In the genomic region with DNA sequence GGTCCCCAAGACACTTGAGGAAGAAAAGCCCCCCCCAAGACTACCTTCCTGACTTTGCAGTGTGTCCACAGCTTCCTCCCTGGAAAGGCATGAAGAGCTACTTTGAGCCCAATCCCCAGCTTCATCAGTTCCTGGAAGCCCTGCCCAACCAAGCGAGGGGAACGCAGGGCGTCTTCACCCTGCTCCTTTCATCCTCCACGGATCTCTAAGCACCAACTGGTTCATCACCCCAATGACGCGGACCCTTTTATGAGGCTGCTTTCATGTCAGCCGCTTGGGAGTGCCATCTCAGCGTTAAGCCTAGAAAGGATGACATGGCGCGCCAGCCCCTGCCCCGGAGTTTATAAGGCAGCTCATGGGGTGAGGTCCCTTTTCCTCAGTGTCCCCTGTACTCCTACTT, we compare ENCODE assay signal across 8 mouse cellular contexts. TPM values are rescaled to one million over a fixed set of nuclear protein-coding genes. Genes with fewer than 3 reads are reported as not detected.
DNase-seq lines count a peak whose midpoint lies in the region; ATAC-seq and TF ChIP-seq lines count a peak whose summit lies in the region.

TSS of gene Dnajc7 (minus strand) at position 187 of the 400 bp plus-strand sequence.

- H3K36me3 ChIP-seq in thymus, adult 2 months (ENCODE audit: control insufficient read depth, insufficient read depth, low read length), result no peaks in the 10 kb centered on the region
- H3K36me3 ChIP-seq in embryonic facial prominence, embryonic 12.5 days, result peaks cover 19% of the 10 kb centered on the region; the same call in 1 of the 2 replicates
- H3K36me3 ChIP-seq in heart, embryonic 14.5 days (ENCODE audit: control insufficient read depth, insufficient read depth, low read length), result peaks cover 10% of the 10 kb centered on the region; the same call in 1 of the 2 replicates
- peaks cover 2% of the 10 kb centered on the region; the same call in 1 of the 2 replicates for H3K36me3 ChIP-seq in midbrain, postnatal 0 days (ENCODE audit: insufficient read depth, low read length)

- no peak for ATAC-seq in embryonic facial prominence, embryonic 12.5 days (ENCODE audit: insufficient number of reproducible peaks, insufficient read depth, low FRiP score, low TSS enrichment)
- no peak for ATAC-seq in heart, embryonic 14.5 days (ENCODE audit: insufficient number of reproducible peaks, insufficient read depth, low FRiP score, low read depth)
- ATAC-seq in midbrain, postnatal 0 days (ENCODE audit: low FRiP score), result peak; percentile 44

- WGBS in thymus, adult 2 months, result 8% methylated on average over 11 of the region's 11 CpGs
- 6% methylated on average over 11 of the region's 11 CpGs for WGBS in embryonic facial prominence, embryonic 12.5 days
- WGBS in heart, embryonic 14.5 days, result 3% methylated on average over 11 of the region's 11 CpGs
- 2% methylated on average over 11 of the region's 11 CpGs for WGBS in midbrain, postnatal 0 days

- peak within 1 kb of the TSS; percentile 87 for H3K9ac ChIP-seq in embryonic facial prominence, embryonic 12.5 days
- H3K9ac ChIP-seq in heart, embryonic 14.5 days (ENCODE audit: low read length), result peak within 1 kb of the TSS; percentile 98
- peak within 1 kb of the TSS; percentile 93 for H3K9ac ChIP-seq in midbrain, postnatal 0 days (replicated peaks; ENCODE audit: low read length, poor library complexity, severe bottlenecking)

- no peak for DNase-seq in thymus, adult 2 months
- DNase-seq in thymus, postnatal 25 days, result no peak
- peak in 1 of 2 experiments; percentile 53 for DNase-seq in left cerebral cortex, postnatal 10 days (ENCODE audit: extremely low spot score in 1 of 2, low spot score in 2 of 2)
- DNase-seq in midbrain, postnatal 0 days (ENCODE audit: low spot score), result peak; percentile 76
- no peak for DNase-seq in urinary bladder, adult 18-20 months (ENCODE audit: low spot score in 2 of 2)
- no peak for DNase-seq in kidney, adult 11 months

- H3K4me3 ChIP-seq in thymus, adult 2 months (ENCODE audit: control insufficient read depth, insufficient read depth, low read length), result peak within 1 kb of the TSS; percentile 62
- peak within 1 kb of the TSS; percentile 85 for H3K4me3 ChIP-seq in embryonic facial prominence, embryonic 12.5 days
- peak within 1 kb of the TSS; percentile 97 to 98 for H3K4me3 ChIP-seq in heart, embryonic 14.5 days (ENCODE audit: control insufficient read depth in 1 of 2, insufficient read depth in 1 of 2, low read depth in 1 of 2, low read length in 2 of 2)
- peak within 1 kb of the TSS; percentile 94 for H3K4me3 ChIP-seq in midbrain, postnatal 0 days (ENCODE audit: low read depth, low read length)

- TF ChIP-seq POLR2A in thymus, adult 2 months (IDR thresholded peaks at IDR 0.05; ENCODE audit: control insufficient read depth, extremely low read depth, insufficient read depth, low read length, poor library complexity), result no peak

- no peak for TF ChIP-seq CTCF in thymus, adult 2 months (IDR thresholded peaks at IDR 0.05; ENCODE audit: borderline replicate concordance, control insufficient read depth, extremely low read depth, insufficient read depth, low read length, poor library complexity)
- no peak for TF ChIP-seq CTCF in midbrain, postnatal 0 days (IDR thresholded peaks at IDR 0.05)

- peak within 1 kb of the TSS; percentile 84 for H3K4me2 ChIP-seq in embryonic facial prominence, embryonic 12.5 days (replicated peaks)
- peak within 1 kb of the TSS; percentile 88 for H3K4me2 ChIP-seq in heart, embryonic 14.5 days (ENCODE audit: low read length)
- peak within 1 kb of the TSS; percentile 83 for H3K4me2 ChIP-seq in midbrain, postnatal 0 days (ENCODE audit: low read depth, low read length, poor library complexity, severe bottlenecking)

- peak within 1 kb of the TSS; percentile 66 for H3K27ac ChIP-seq in thymus, adult 2 months (ENCODE audit: control insufficient read depth, insufficient read depth, low read length)
- peak within 1 kb of the TSS; percentile 90 for H3K27ac ChIP-seq in embryonic facial prominence, embryonic 12.5 days
- peak within 1 kb of the TSS; percentile 90 to 96 for H3K27ac ChIP-seq in heart, embryonic 14.5 days (replicated peaks in 1 of 2; ENCODE audit: control insufficient read depth in 1 of 2, insufficient read depth in 1 of 2, low read depth in 2 of 2, low read length in 2 of 2)
- peak within 1 kb of the TSS; percentile 95 for H3K27ac ChIP-seq in midbrain, postnatal 0 days (ENCODE audit: low read depth, low read length)

- H3K9me3 ChIP-seq in embryonic facial prominence, embryonic 12.5 days, result no peaks in the 10 kb centered on the region
- H3K9me3 ChIP-seq in heart, embryonic 14.5 days (ENCODE audit: control insufficient read depth, low read length), result no peaks in the 10 kb centered on the region
- H3K9me3 ChIP-seq in midbrain, postnatal 0 days (ENCODE audit: low read length), result no peaks in the 10 kb centered on the region

- H3K4me1 ChIP-seq in thymus, adult 2 months (replicated peaks; ENCODE audit: control insufficient read depth, insufficient read depth, low read length), result peaks cover 14% of the 10 kb centered on the region
- peaks cover 32% of the 10 kb centered on the region for H3K4me1 ChIP-seq in embryonic facial prominence, embryonic 12.5 days
- peaks cover 10 to 33% of the 10 kb centered on the region in 2 experiments for H3K4me1 ChIP-seq in heart, embryonic 14.5 days (ENCODE audit: control insufficient read depth in 2 of 2, insufficient read depth in 2 of 2, low read length in 2 of 2)
- peaks cover 4% of the 10 kb centered on the region for H3K4me1 ChIP-seq in midbrain, postnatal 0 days (ENCODE audit: insufficient read depth, low read length)

- intact Hi-C loops in left cerebral cortex, postnatal 10 days (cut with DNase I), result no loop called here

- H3K27me3 ChIP-seq in thymus, adult 2 months (ENCODE audit: control insufficient read depth, insufficient read depth, low read length), result no peaks in the 10 kb centered on the region
- H3K27me3 ChIP-seq in embryonic facial prominence, embryonic 12.5 days, result no peaks in the 10 kb centered on the region
- no peaks in the 10 kb centered on the region for H3K27me3 ChIP-seq in heart, embryonic 14.5 days (ENCODE audit: control insufficient read depth, insufficient read depth, low read length)
- H3K27me3 ChIP-seq in midbrain, postnatal 0 days (ENCODE audit: insufficient read depth, low read length), result no peaks in the 10 kb centered on the region

RNA-seq across cellular contexts. Expression of gene Dnajc7, which starts in this region (rescaled TPM):
- polyA plus RNA-seq in thymus, adult 2 months (2012; rRNA removed), result 99.8 and 110 TPM in 2 replicates
- 280 and 292 TPM in 2 replicates for polyA plus RNA-seq in embryonic facial prominence, embryonic 12.5 days (2016; fragmentation: Nextera tagmentation; extraction: Ambion mirVana)
- polyA plus RNA-seq in heart, embryonic 14.5 days (2014; fragmentation: Nextera tagmentation; extraction: Ambion mirVana), result 66.4 and 69.6 TPM in 2 replicates
- total RNA-seq in left cerebral cortex, postnatal 10 days (2021), result 100 to 1,000 TPM; 234 to 253 TPM
- 67.1 and 75.9 TPM in 2 replicates for total RNA-seq in midbrain, postnatal 0 days (2014; rRNA removed)
- polyA plus RNA-seq in midbrain, postnatal 0 days (2015; fragmentation: Nextera tagmentation; extraction: Ambion mirVana), result 228 and 234 TPM in 2 replicates
